Mouse (Mus musculus) heart, embryonic 12.5 days (tissue): ENCODE data around the gene Gins1. TPM values are rescaled to one million over a fixed set of nuclear protein-coding genes. Genes with fewer than 3 reads are reported as not detected.

Experiments
- ATAC-seq: fragments of 200-750 bp; cut with Nextera tagmentation; 2 replicates; pipeline ENCODE4 v1.8.0; 2017; ENCODE audit warnings: moderate TSS enrichment, moderate library complexity; ENCODE audit not compliant: insufficient number of reproducible peaks, low FRiP score
- H3K27ac ChIP-seq: fragments of 300-500 bp; sonication (generic); 2 replicates; pipeline ENCODE4 v1.5.1; 2016; ENCODE audit warnings: mild to moderate bottlenecking, moderate library complexity; ENCODE audit not compliant: poor library complexity, severe bottlenecking
- H3K27me3 ChIP-seq: fragments of 300-500 bp; sonication (generic); replicated peaks from 2 replicates; pipeline ENCODE4 v1.6.1; 2016; ENCODE audit warnings: mild to moderate bottlenecking, moderate library complexity
- H3K36me3 ChIP-seq: fragments of 300-500 bp; sonication (generic); 2 replicates; pipeline ENCODE4 v1.6.1; 2016; ENCODE audit warnings: mild to moderate bottlenecking, moderate library complexity
- H3K4me1 ChIP-seq: fragments of 300-500 bp; sonication (generic); replicated peaks from 2 replicates; pipeline ENCODE4 v1.6.1; 2016; ENCODE audit warnings: mild to moderate bottlenecking
- H3K4me2 ChIP-seq: fragments of 300-500 bp; sonication (generic); 2 replicates; pipeline ENCODE4 v1.6.1; 2016; ENCODE audit warnings: mild to moderate bottlenecking, moderate library complexity
- H3K4me3 ChIP-seq: fragments of 300-500 bp; sonication (generic); 2 replicates; pipeline ENCODE4 v1.5.1; 2016; ENCODE audit warnings: mild to moderate bottlenecking
- H3K9ac ChIP-seq: fragments of 300-500 bp; sonication (generic); 2 replicates; pipeline ENCODE4 v1.6.1; 2016; ENCODE audit warnings: mild to moderate bottlenecking, moderate library complexity
- H3K9me3 ChIP-seq: fragments of 300-500 bp; sonication (generic); replicated peaks from 2 replicates; pipeline ENCODE4 v1.6.1; 2016; ENCODE audit warnings: mild to moderate bottlenecking, moderate library complexity
- WGBS: fragments of 180-500 bp; shearing (Covaris S2); methylation state at CpG from one replicate; pipeline ENCODE4 v1.1.7; 2016; 5-methylcytosine and 5-hydroxymethylcytosine counted together
- polyA plus RNA-seq: library from polyadenylated mRNA; unstranded; fragments of >200 nt; fragmentation: Nextera tagmentation; extraction: Ambion mirVana; gene quantifications from 2 replicates; pipeline ENCODE4 v1.2.1, GENCODE M21; 2016

Gins1 gene
- polyA plus RNA-seq, 1 experiment from 2014 or later = 34.2 TPM

- peaks cover 9% of the 10 kb centered on the region; the same call in 1 of the 2 replicates for H3K4me1 ChIP-seq
- H3K27ac ChIP-seq = no peak overlapping the region
- no peak overlapping the region for H3K4me3 ChIP-seq
- no peaks in the 10 kb centered on the region for H3K27me3 ChIP-seq
- 87% methylated on average over 3 of the region's 3 CpGs for WGBS
- peaks cover 33% of the 10 kb centered on the region for H3K36me3 ChIP-seq
- no peak for ATAC-seq
- H3K4me2 ChIP-seq = no peak overlapping the region
- H3K9me3 ChIP-seq = no peaks in the 10 kb centered on the region
- H3K9ac ChIP-seq = no peak overlapping the region
Measured at GRCm38 (mm10) chr2:150963246-150963645, 58.0 kb downstream of the Gins1 start.

- no peaks in the 10 kb centered on the region for H3K9me3 ChIP-seq
- H3K4me3 ChIP-seq = no peak overlapping the region
- H3K4me1 ChIP-seq = peaks cover 6% of the 10 kb centered on the region; the same call in 1 of the 2 replicates
- WGBS = 81% methylated on average over 3 of the region's 3 CpGs
- peaks cover 23% of the 10 kb centered on the region for H3K36me3 ChIP-seq
- no peak for ATAC-seq
- H3K27ac ChIP-seq = no peak overlapping the region
- no peak overlapping the region for H3K9ac ChIP-seq
- no peaks in the 10 kb centered on the region for H3K27me3 ChIP-seq
- no peak overlapping the region for H3K4me2 ChIP-seq
Measured at GRCm38 (mm10) chr2:150964641-150965040, 59.4 kb downstream of the Gins1 start.

- Histone ChIP-seq H3K9me3 (no peaks in the 10 kb centered on the region), H3K4me2 (no peak overlapping the region), H3K4me3 (no peak overlapping the region), H3K36me3 (peaks cover 22% of the 10 kb centered on the region), H3K27me3 (no peaks in the 10 kb centered on the region), H3K9ac (no peak overlapping the region), H3K4me1 (no peaks in the 10 kb centered on the region), H3K27ac (no peak overlapping the region)
- ATAC-seq = no peak
- 85% methylated on average over 10 of the region's 10 CpGs for WGBS
Measured at GRCm38 (mm10) chr2:150965951-150966350, 60.8 kb downstream of the Gins1 start.

GRCm38 (mm10) chr2:150967491-150967890 is 62.3 kb downstream of the Gins1 start:
- 94% methylated on average over 2 of the region's 2 CpGs for whole genome bisulfite sequencing
- Histone ChIP-seq H3K4me2 (no peak overlapping the region), H3K9me3 (no peaks in the 10 kb centered on the region), H3K27ac (no peak overlapping the region), H3K9ac (no peak overlapping the region), H3K27me3 (no peaks in the 10 kb centered on the region), H3K36me3 (peaks cover 21% of the 10 kb centered on the region), H3K4me1 (no peaks in the 10 kb centered on the region), H3K4me3 (no peak overlapping the region)
- no peak for ATAC-seq

GRCm38 (mm10) chr2:150969231-150969630 is 64.0 kb downstream of the Gins1 start:
- ATAC-seq = no peak
- Histone ChIP-seq H3K4me3 (no peak overlapping the region), H3K9me3 (no peaks in the 10 kb centered on the region), H3K27me3 (no peaks in the 10 kb centered on the region), H3K9ac (no peak overlapping the region), H3K27ac (no peak overlapping the region), H3K4me2 (no peak overlapping the region), H3K4me1 (no peaks in the 10 kb centered on the region), H3K36me3 (peaks cover 33% of the 10 kb centered on the region)
- WGBS = 89% methylated on average over 2 of the region's 2 CpGs

- Histone ChIP-seq H3K4me3 (no peak overlapping the region), H3K9me3 (no peaks in the 10 kb centered on the region), H3K4me2 (no peak overlapping the region), H3K36me3 (peaks cover 44% of the 10 kb centered on the region), H3K9ac (no peak overlapping the region), H3K27ac (no peak overlapping the region), H3K27me3 (no peaks in the 10 kb centered on the region), H3K4me1 (no peaks in the 10 kb centered on the region)
- no peak for ATAC-seq
- 89% methylated on average over 7 of the region's 7 CpGs for WGBS
Measured at GRCm38 (mm10) chr2:150971856-150972255, 66.7 kb downstream of the Gins1 start.

GRCm38 (mm10) chr2:150972681-150973080 is 67.5 kb downstream of the Gins1 start:
- H3K27ac ChIP-seq = no peak overlapping the region
- no peak overlapping the region for H3K4me3 ChIP-seq
- no peak overlapping the region for H3K9ac ChIP-seq
- 95% methylated on average over 3 of the region's 3 CpGs for WGBS
- peaks cover 44% of the 10 kb centered on the region for H3K36me3 ChIP-seq
- H3K4me2 ChIP-seq = no peak overlapping the region
- no peaks in the 10 kb centered on the region for H3K27me3 ChIP-seq
- no peak for ATAC-seq
- no peaks in the 10 kb centered on the region for H3K4me1 ChIP-seq
- no peaks in the 10 kb centered on the region for H3K9me3 ChIP-seq

GRCm38 (mm10) chr2:150973401-150974115 is 68.4 kb downstream of the Gins1 start:
- H3K4me3 ChIP-seq = no peak overlapping the region
- no peaks in the 10 kb centered on the region for H3K9me3 ChIP-seq
- no peak overlapping the region for H3K9ac ChIP-seq
- no peak for ATAC-seq
- no peak overlapping the region for H3K27ac ChIP-seq
- peaks cover 39% of the 10 kb centered on the region for H3K36me3 ChIP-seq
- no peak overlapping the region for H3K4me2 ChIP-seq
- 83% methylated on average over 8 of the region's 8 CpGs for WGBS
- H3K27me3 ChIP-seq = no peaks in the 10 kb centered on the region
- no peaks in the 10 kb centered on the region for H3K4me1 ChIP-seq

- Histone ChIP-seq H3K4me1 (peaks cover 4% of the 10 kb centered on the region), H3K27me3 (no peaks in the 10 kb centered on the region), H3K9ac (no peak overlapping the region), H3K27ac (no peak overlapping the region; the same call in 1 of the 2 replicates), H3K4me3 (no peak overlapping the region), H3K4me2 (no peak overlapping the region), H3K9me3 (no peaks in the 10 kb centered on the region), H3K36me3 (peaks cover 31% of the 10 kb centered on the region)
- WGBS = 69% methylated on average over 5 of the region's 5 CpGs
- peak; percentile 85 for ATAC-seq
Measured at GRCm38 (mm10) chr2:150976871-150977270, 71.7 kb downstream of the Gins1 start.

- no peak overlapping the region for H3K9ac ChIP-seq
- H3K4me2 ChIP-seq = no peak overlapping the region
- no peaks in the 10 kb centered on the region for H3K27me3 ChIP-seq
- peaks cover 4% of the 10 kb centered on the region for H3K4me1 ChIP-seq
- no peak overlapping the region for H3K4me3 ChIP-seq
- no peak for ATAC-seq
- H3K9me3 ChIP-seq = no peaks in the 10 kb centered on the region
- peaks cover 30% of the 10 kb centered on the region for H3K36me3 ChIP-seq
- 82% methylated on average over 6 of the region's 6 CpGs for WGBS
- H3K27ac ChIP-seq = no peak overlapping the region
Measured at GRCm38 (mm10) chr2:150977676-150978075, 72.5 kb downstream of the Gins1 start.

GRCm38 (mm10) chr2:150978791-150979190 is 73.6 kb downstream of the Gins1 start:
- H3K27me3 ChIP-seq = no peaks in the 10 kb centered on the region
- no peak overlapping the region for H3K4me3 ChIP-seq
- no peak overlapping the region for H3K9ac ChIP-seq
- H3K4me1 ChIP-seq = peaks cover 4% of the 10 kb centered on the region
- peaks cover 18% of the 10 kb centered on the region for H3K36me3 ChIP-seq
- H3K9me3 ChIP-seq = no peaks in the 10 kb centered on the region
- no peak overlapping the region for H3K27ac ChIP-seq
- H3K4me2 ChIP-seq = no peak overlapping the region
- no peak; the same call in 1 of the 2 replicates for ATAC-seq
- 70% methylated on average over 3 of the region's 3 CpGs for WGBS
